Mouse (Mus musculus): ENCODE results near the gene Bscl2. TPM values are rescaled to one million over a fixed set of nuclear protein-coding genes. Genes with fewer than 3 reads are reported as not detected.

Bscl2 gene
- polyA plus RNA-seq, 1 experiment from 2014 or later, result 66.9 TPM

DNA sequence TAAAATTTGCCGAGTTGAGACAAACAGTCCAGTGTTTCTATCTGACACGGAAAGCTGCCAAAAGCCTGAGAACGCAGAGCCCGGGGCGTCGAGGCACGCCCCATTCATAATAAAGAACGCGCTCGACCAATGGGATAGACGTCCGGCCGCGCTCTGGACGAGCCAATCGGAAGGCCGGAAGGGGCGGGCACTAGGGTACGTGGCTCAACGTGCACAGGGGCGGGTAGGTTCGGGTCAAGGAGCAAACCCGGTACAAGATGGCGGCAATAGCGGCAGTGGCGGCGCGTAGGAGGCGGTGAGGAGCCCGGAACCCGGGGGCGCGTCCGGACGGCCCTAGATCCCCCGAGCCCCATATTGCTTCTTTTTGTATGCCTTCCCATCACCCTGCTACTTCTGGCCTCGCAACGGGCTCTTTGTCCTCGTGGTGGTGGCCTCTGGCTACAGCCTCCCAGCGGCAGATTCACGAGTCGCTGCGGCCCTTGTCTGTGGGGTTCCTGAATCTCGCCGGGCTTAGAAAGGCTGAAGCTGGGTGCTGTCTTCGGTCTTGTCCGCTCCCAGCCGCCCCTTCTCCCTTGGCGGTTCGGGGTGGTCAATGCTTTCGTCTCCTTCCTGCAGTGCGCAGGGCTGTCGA is 60.7 kb downstream of the Bscl2 start, which contains the start of gene Ganab:
Gene Ganab (plus strand): TSS at position 207 of the 631 bp plus-strand sequence.
- Histone ChIP-seq H3K4me2 (peak within 1 kb of the TSS; percentile 91), H3K4me1 (peaks cover 32% of the 10 kb centered on the region), H3K4me3 (peak within 1 kb of the TSS; percentile 97), H3K27ac (peak within 1 kb of the TSS; percentile 85), H3K9me3 (replicated peaks) (no peaks in the 10 kb centered on the region), H3K36me3 (ENCODE audit: poor library complexity, severe bottlenecking) (peaks cover 36% of the 10 kb centered on the region), H3K27me3 (no peaks in the 10 kb centered on the region), H3K9ac (peak within 1 kb of the TSS; percentile 96)
- under 1% methylated on average over 53 of the region's 53 CpGs for WGBS
- ATAC-seq, result peak; percentile 99

Small RNA genes within 50 kb of the gene (microRNA-seq; reads per million reads assigned to microRNA genes)
- gene Mir5136, result 0.80 reads per million

Other genes with a start within 250 kb of the Bscl2 start
- 1.3 and 1.6 TPM in 2 replicates for gene Slc22a8, start 246.2 kb upstream of the Bscl2 start, polyA plus RNA-seq (2015; fragmentation: Nextera tagmentation; extraction: Ambion mirVana)
- 1.6 and 3.2 TPM in 2 replicates for gene Slc22a6, start 219.4 kb upstream of the Bscl2 start, polyA plus RNA-seq (2015; fragmentation: Nextera tagmentation; extraction: Ambion mirVana)
- 0.94 and 1.3 TPM in 2 replicates for gene Chrm1, start 173.7 kb upstream of the Bscl2 start, polyA plus RNA-seq (2015; fragmentation: Nextera tagmentation; extraction: Ambion mirVana)
- 135 and 143 TPM in 2 replicates for gene Slc3a2, start 114.1 kb upstream of the Bscl2 start, polyA plus RNA-seq (2015; fragmentation: Nextera tagmentation; extraction: Ambion mirVana)
- 92.0 and 97.4 TPM in 2 replicates for gene Wdr74, start 101.6 kb upstream of the Bscl2 start, polyA plus RNA-seq (2015; fragmentation: Nextera tagmentation; extraction: Ambion mirVana)
- 1.9 and 3.7 TPM in 2 replicates for gene 1700092M07Rik, start 96.7 kb upstream of the Bscl2 start, polyA plus RNA-seq (2015; fragmentation: Nextera tagmentation; extraction: Ambion mirVana)
- 117 and 118 TPM in 2 replicates for gene Stx5a, start 96.1 kb upstream of the Bscl2 start, polyA plus RNA-seq (2015; fragmentation: Nextera tagmentation; extraction: Ambion mirVana)
- 194 and 211 TPM in 2 replicates for gene Nxf1, start 80.4 kb upstream of the Bscl2 start, polyA plus RNA-seq (2015; fragmentation: Nextera tagmentation; extraction: Ambion mirVana)
- 260 and 261 TPM in 2 replicates for gene Tmem223, start 66.5 kb upstream of the Bscl2 start, polyA plus RNA-seq (2015; fragmentation: Nextera tagmentation; extraction: Ambion mirVana)
- gene Tmem179b, start 63.0 kb upstream of the Bscl2 start, polyA plus RNA-seq (2015; fragmentation: Nextera tagmentation; extraction: Ambion mirVana), result 35.9 and 36.5 TPM in 2 replicates
- gene Taf6l, start 51.0 kb upstream of the Bscl2 start, polyA plus RNA-seq (2015; fragmentation: Nextera tagmentation; extraction: Ambion mirVana), result 30.1 and 33.0 TPM in 2 replicates
- gene Polr2g, start 38.9 kb upstream of the Bscl2 start, polyA plus RNA-seq (2015; fragmentation: Nextera tagmentation; extraction: Ambion mirVana), result 174 and 190 TPM in 2 replicates
- 7.9 and 8.5 TPM in 2 replicates for gene Zbtb3, start 34.9 kb upstream of the Bscl2 start, polyA plus RNA-seq (2015; fragmentation: Nextera tagmentation; extraction: Ambion mirVana)
- 86.1 and 89.1 TPM in 2 replicates for gene Ttc9c, start 18.1 kb upstream of the Bscl2 start, polyA plus RNA-seq (2015; fragmentation: Nextera tagmentation; extraction: Ambion mirVana)
- gene Hnrnpul2, start 17.5 kb upstream of the Bscl2 start, polyA plus RNA-seq (2015; fragmentation: Nextera tagmentation; extraction: Ambion mirVana), result 6.4 and 6.8 TPM in 2 replicates
- not detected in 2 replicates for gene AC129217.1, start 7.7 kb upstream of the Bscl2 start, polyA plus RNA-seq (2015; fragmentation: Nextera tagmentation; extraction: Ambion mirVana)
- gene Gng3, start 1.7 kb downstream of the Bscl2 start, polyA plus RNA-seq (2015; fragmentation: Nextera tagmentation; extraction: Ambion mirVana), result 198 and 204 TPM in 2 replicates
- 0.28 and 0.39 TPM in 2 replicates for gene Lrrn4cl, start 13.3 kb downstream of the Bscl2 start, polyA plus RNA-seq (2015; fragmentation: Nextera tagmentation; extraction: Ambion mirVana)
- 188 and 194 TPM in 2 replicates for gene Ubxn1, start 34.0 kb downstream of the Bscl2 start, polyA plus RNA-seq (2015; fragmentation: Nextera tagmentation; extraction: Ambion mirVana)
- 61.8 and 64.6 TPM in 2 replicates for gene Uqcc3, start 43.5 kb downstream of the Bscl2 start, polyA plus RNA-seq (2015; fragmentation: Nextera tagmentation; extraction: Ambion mirVana)
- 73.6 and 85.7 TPM in 2 replicates for gene Lbhd1, start 46.3 kb downstream of the Bscl2 start, polyA plus RNA-seq (2015; fragmentation: Nextera tagmentation; extraction: Ambion mirVana)
- gene Gm49403, start 46.5 kb downstream of the Bscl2 start, polyA plus RNA-seq (2015; fragmentation: Nextera tagmentation; extraction: Ambion mirVana), result not detected in 2 replicates
- gene 1810009A15Rik, start 51.4 kb downstream of the Bscl2 start, polyA plus RNA-seq (2015; fragmentation: Nextera tagmentation; extraction: Ambion mirVana), result 92.5 and 97.7 TPM in 2 replicates
- not detected in 2 replicates for gene Gm49416, start 51.5 kb downstream of the Bscl2 start, polyA plus RNA-seq (2015; fragmentation: Nextera tagmentation; extraction: Ambion mirVana)
- gene Ints5, start 55.5 kb downstream of the Bscl2 start, polyA plus RNA-seq (2015; fragmentation: Nextera tagmentation; extraction: Ambion mirVana), result 37.9 and 44.5 TPM in 2 replicates
- gene Ganab, start 60.6 kb downstream of the Bscl2 start, polyA plus RNA-seq (2015; fragmentation: Nextera tagmentation; extraction: Ambion mirVana), result 83.6 and 91.5 TPM in 2 replicates
- 66.4 and 69.5 TPM in 2 replicates for gene B3gat3, start 82.9 kb downstream of the Bscl2 start, polyA plus RNA-seq (2015; fragmentation: Nextera tagmentation; extraction: Ambion mirVana)
- gene Rom1, start 91.9 kb downstream of the Bscl2 start, polyA plus RNA-seq (2015; fragmentation: Nextera tagmentation; extraction: Ambion mirVana), result 1.2 and 1.3 TPM in 2 replicates
- 8.9 and 9.6 TPM in 2 replicates for gene Eml3, start 92.1 kb downstream of the Bscl2 start, polyA plus RNA-seq (2015; fragmentation: Nextera tagmentation; extraction: Ambion mirVana)
- gene Mta2, start 104.4 kb downstream of the Bscl2 start, polyA plus RNA-seq (2015; fragmentation: Nextera tagmentation; extraction: Ambion mirVana), result 178 and 180 TPM in 2 replicates
- gene Tut1, start 116.4 kb downstream of the Bscl2 start, polyA plus RNA-seq (2015; fragmentation: Nextera tagmentation; extraction: Ambion mirVana), result 35.3 and 36.7 TPM in 2 replicates
- gene Eef1g, start 129.6 kb downstream of the Bscl2 start, polyA plus RNA-seq (2015; fragmentation: Nextera tagmentation; extraction: Ambion mirVana), result 369 and 373 TPM in 2 replicates
- 2.8 and 3.0 TPM in 2 replicates for gene Ahnak, start 151.8 kb downstream of the Bscl2 start, polyA plus RNA-seq (2015; fragmentation: Nextera tagmentation; extraction: Ambion mirVana)